Mouse (Mus musculus) G1E (cell line): ENCODE results near the gene Grik3.

Experiments used
- CTCF ChIP-seq: IDR thresholded peaks from 2 replicates; pipeline ENCODE4 v1.5.1; 2012; ENCODE audit warnings: low read depth, low read length, inconsistent platforms, mixed read lengths
- TAL1 ChIP-seq: conservative IDR thresholded peaks from 2 replicates; pipeline ENCODE4 v1.6.1; 2012; ENCODE audit warnings: low read depth, low read length, inconsistent platforms, mixed read lengths

- no peak for TF ChIP-seq CTCF
- TF ChIP-seq TAL1, result no peak
Measured at GRCm38 (mm10) chr4:125730751-125731150, 240.3 kb downstream of the Grik3 start.
